Mouse (Mus musculus) midbrain, postnatal 0 days (tissue): ENCODE data around the gene Zscan25. TPM values are rescaled to one million over a fixed set of nuclear protein-coding genes. Genes with fewer than 3 reads are reported as not detected.
"Not testable (repeated sequence)": the region's sequence is repeated elsewhere in the genome, so short reads cannot be mapped to it uniquely, and the experiment has no call there.

Source experiments
- ATAC-seq: fragments of 200-750 bp; cut with Nextera tagmentation; 2 replicates; pipeline ENCODE4 v1.8.0; 2017; ENCODE audit warnings: moderate number of reproducible peaks, mild to moderate bottlenecking, moderate TSS enrichment, moderate library complexity; ENCODE audit not compliant: low FRiP score
- DNase-seq: peaks from one replicate; pipeline ENCODE4 v3.0.0-alpha.2; 2015; ENCODE audit warnings: low spot score
- H3K27ac ChIP-seq: fragments of 300-500 bp; sonication (generic); 2 replicates; pipeline ENCODE4 v1.5.1; 2014; ENCODE audit warnings: low read depth, mild to moderate bottlenecking, low read length, mixed read lengths
- H3K27me3 ChIP-seq: fragments of 300-500 bp; sonication (generic); 2 replicates; pipeline ENCODE4 v1.6.1; 2014; ENCODE audit warnings: low read length, control low read depth, mixed read lengths; ENCODE audit not compliant: insufficient read depth
- H3K36me3 ChIP-seq: fragments of 300-500 bp; sonication (generic); 2 replicates; pipeline ENCODE4 v1.6.1; 2014; ENCODE audit warnings: low read length, control low read depth, mixed read lengths; ENCODE audit not compliant: insufficient read depth
- H3K4me1 ChIP-seq: fragments of 300-500 bp; sonication (generic); 2 replicates; pipeline ENCODE4 v1.6.1; 2014; ENCODE audit warnings: mild to moderate bottlenecking, control low read depth, antibody characterized with exemption, low read length, mixed read lengths; ENCODE audit not compliant: insufficient read depth
- H3K4me2 ChIP-seq: fragments of 300-500 bp; sonication (generic); 2 replicates; pipeline ENCODE4 v1.6.1; 2014; ENCODE audit warnings: low read depth, mild to moderate bottlenecking, low read length, mixed read lengths; ENCODE audit not compliant: poor library complexity, severe bottlenecking
- H3K4me3 ChIP-seq: fragments of 300-500 bp; sonication (generic); 2 replicates; pipeline ENCODE4 v1.5.1; 2014; ENCODE audit warnings: low read depth, mild to moderate bottlenecking, low read length, moderate library complexity
- H3K9ac ChIP-seq: fragments of 300-500 bp; sonication (generic); replicated peaks from 2 replicates; pipeline ENCODE4 v1.6.1; 2014; ENCODE audit warnings: mild to moderate bottlenecking, low read length, moderate library complexity, mixed read lengths; ENCODE audit not compliant: poor library complexity, severe bottlenecking
- H3K9me3 ChIP-seq: fragments of 300-500 bp; sonication (generic); 2 replicates; pipeline ENCODE4 v1.6.1; 2016; ENCODE audit warnings: low read length, control low read depth
- CTCF ChIP-seq: IDR thresholded peaks from 2 replicates; pipeline ENCODE4 v1.5.1; 2016; ENCODE audit warnings: antibody characterized with exemption, mild to moderate bottlenecking
- WGBS: fragments of 180-500 bp; shearing (Covaris S2); extraction: QIAGEN DNeasy Blood & Tissue Kit; methylation state at CpG from one replicate; pipeline ENCODE4 v1.1.7; 2014; 5-methylcytosine and 5-hydroxymethylcytosine counted together
- polyA plus RNA-seq: library from polyadenylated mRNA; unstranded; fragments of >200 nt; fragmentation: Nextera tagmentation; extraction: Ambion mirVana; gene quantifications from 2 replicates; pipeline ENCODE4 v1.2.1, GENCODE M21; 2015
- total RNA-seq: library from RNA; depleted of rRNA; stranded (reverse); fragments of >200 nt; gene quantifications from 2 replicates; pipeline ENCODE4 v1.2.3, GENCODE M21; 2014

The Zscan25 gene
- total and polyA plus RNA-seq, 2 experiments from 2014 or later, result 0.83 to 18.5 TPM

- no peak overlapping the region for H3K27ac ChIP-seq
- DNase-seq (no peak), ATAC-seq (peak; percentile 31)
- H3K4me2 ChIP-seq, result no peak overlapping the region
- peak overlapping the region; percentile 92 for H3K4me3 ChIP-seq
- 98% methylated on average over 2 of the region's 2 CpGs for WGBS
- no peaks in the 10 kb centered on the region for H3K9me3 ChIP-seq
- no peak for TF ChIP-seq CTCF
- peaks cover 21% of the 10 kb centered on the region for H3K36me3 ChIP-seq
- H3K27me3 ChIP-seq, result no peaks in the 10 kb centered on the region
- no peak overlapping the region for H3K9ac ChIP-seq
- H3K4me1 ChIP-seq, result no peaks in the 10 kb centered on the region
Measured at GRCm38 (mm10) chr5:145279948-145280347, 352 bp upstream of the Zscan25 start.

- ATAC-seq, result no peak
- no peak for TF ChIP-seq CTCF
- whole genome bisulfite sequencing, result 94% methylated on average over 5 of the region's 5 CpGs
Measured at GRCm38 (mm10) chr5:145288382-145288781, 8.1 kb downstream of the Zscan25 start.

GRCm38 (mm10) chr5:145290697-145291096, 10.4 kb downstream of the Zscan25 start:
- Histone ChIP-seq H3K4me2 (no peak overlapping the region), H3K9ac (no peak overlapping the region), H3K27me3 (no peaks in the 10 kb centered on the region), H3K9me3 (no peaks in the 10 kb centered on the region), H3K4me1 (no peaks in the 10 kb centered on the region), H3K36me3 (peaks cover 44% of the 10 kb centered on the region), H3K4me3 (no peak overlapping the region), H3K27ac (no peak overlapping the region)
- ATAC-seq, result 0 out of 2 replicates have a peak, but pooled peaks have one; percentile 21
- TF ChIP-seq CTCF, result no peak
- DNase-seq, result no peak
- 98% methylated on average over 16 of the region's 16 CpGs for WGBS

More at GRCm38 (mm10) chr5:145288382-145288781, 8.1 kb downstream of the Zscan25 start:
- Histone ChIP-seq H3K4me2 (no peak overlapping the region), H3K9ac (no peak overlapping the region), H3K9me3 (no peaks in the 10 kb centered on the region), H3K4me1 (no peaks in the 10 kb centered on the region), H3K4me3 (no peak overlapping the region), H3K36me3 (peaks cover 54% of the 10 kb centered on the region), H3K27me3 (no peaks in the 10 kb centered on the region), H3K27ac (no peak overlapping the region)
- DNase-seq, result no peak

- H3K27me3 ChIP-seq, result no peaks in the 10 kb centered on the region
- WGBS, result 94% methylated on average over 6 of the region's 6 CpGs
- H3K36me3 ChIP-seq, result peaks cover 35% of the 10 kb centered on the region
- no peak overlapping the region for H3K27ac ChIP-seq
- no peak overlapping the region for H3K4me2 ChIP-seq
- no peaks in the 10 kb centered on the region for H3K9me3 ChIP-seq
- TF ChIP-seq CTCF, result no peak
- H3K4me3 ChIP-seq, result no peak overlapping the region
- ATAC-seq, result no peak
- H3K9ac ChIP-seq, result no peak overlapping the region
- no peaks in the 10 kb centered on the region for H3K4me1 ChIP-seq
- DNase-seq, result no peak
Measured at GRCm38 (mm10) chr5:145292398-145292797, 12.1 kb downstream of the Zscan25 start.

GRCm38 (mm10) chr5:145300469-145300868, 20.2 kb downstream of the Zscan25 start:
- no peaks in the 10 kb centered on the region for H3K9me3 ChIP-seq
- TF ChIP-seq CTCF, result no peak
- ATAC-seq, result no peak
- no peaks in the 10 kb centered on the region for H3K4me1 ChIP-seq
- no peak overlapping the region for H3K27ac ChIP-seq
- no peak for DNase-seq
- no peaks in the 10 kb centered on the region for H3K27me3 ChIP-seq
- H3K4me3 ChIP-seq, result no peak overlapping the region
- H3K9ac ChIP-seq, result no peak overlapping the region
- H3K4me2 ChIP-seq, result no peak overlapping the region
- no peaks in the 10 kb centered on the region for H3K36me3 ChIP-seq

- not testable (repeated sequence) for ATAC-seq, H3K4me1 ChIP-seq, H3K4me3 ChIP-seq, DNase-seq, H3K4me2 ChIP-seq, H3K36me3 ChIP-seq, H3K9me3 ChIP-seq, H3K9ac ChIP-seq, H3K27ac ChIP-seq, H3K27me3 ChIP-seq
- WGBS, result 68% methylated on average over 4 of the region's 4 CpGs
Measured at GRCm38 (mm10) chr5:145301796-145302195, 21.5 kb downstream of the Zscan25 start.
